Mouse (Mus musculus) forebrain, postnatal 0 days (tissue): Measurements from ENCODE around the gene Dusp7. TPM values are rescaled to one million over a fixed set of nuclear protein-coding genes. Genes with fewer than 3 reads are reported as not detected.
A peak's percentile ranks its signal among the peaks of the same experiment; 100 is the strongest.

Experiments used
- ATAC-seq: fragments of 200-750 bp; cut with Nextera tagmentation; 2 replicates; pipeline ENCODE4 v1.8.0; 2017; ENCODE audit warnings: mild to moderate bottlenecking, moderate library complexity
- DNase-seq: peaks from one replicate; pipeline ENCODE4 v3.0.0-alpha.2; 2015
- H3K27ac ChIP-seq: fragments of 300-500 bp; sonication (generic); 2 replicates; pipeline ENCODE4 v1.5.1; 2014; ENCODE audit warnings: low read depth, mild to moderate bottlenecking, antibody characterized with exemption, low read length, moderate library complexity, mixed read lengths
- H3K27me3 ChIP-seq: fragments of 300-500 bp; sonication (generic); 2 replicates; pipeline ENCODE4 v1.6.1; 2014; ENCODE audit warnings: mild to moderate bottlenecking, low read length, mixed read lengths; ENCODE audit not compliant: insufficient read depth
- H3K36me3 ChIP-seq: fragments of 300-500 bp; sonication (generic); 2 replicates; pipeline ENCODE4 v1.6.1; 2014; ENCODE audit warnings: mild to moderate bottlenecking, moderate library complexity; ENCODE audit not compliant: insufficient read depth
- H3K4me1 ChIP-seq: fragments of 300-500 bp; sonication (generic); 2 replicates; pipeline ENCODE4 v1.6.1; 2014; ENCODE audit warnings: antibody characterized with exemption; ENCODE audit not compliant: insufficient read depth
- H3K4me2 ChIP-seq: fragments of 300-500 bp; sonication (generic); 2 replicates; pipeline ENCODE4 v1.6.1; 2014; ENCODE audit warnings: low read depth, mild to moderate bottlenecking, moderate library complexity
- H3K4me3 ChIP-seq: fragments of 300-500 bp; sonication (generic); 2 replicates; pipeline ENCODE4 v1.5.1; 2014; ENCODE audit warnings: low read depth, low read length, mixed read lengths
- H3K9ac ChIP-seq: fragments of 300-500 bp; sonication (generic); 2 replicates; pipeline ENCODE4 v1.6.1; 2014; ENCODE audit warnings: mild to moderate bottlenecking
- H3K9me3 ChIP-seq: fragments of 300-500 bp; sonication (generic); 2 replicates; pipeline ENCODE4 v1.6.1; 2016; ENCODE audit warnings: low read length
- CTCF ChIP-seq: sonication (generic); IDR thresholded peaks from 2 replicates; pipeline ENCODE4 v1.5.1; 2016; ENCODE audit warnings: antibody characterized with exemption, control low read depth, low read depth
- WGBS: fragments of 180-500 bp; shearing (Covaris S2); extraction: QIAGEN DNeasy Blood & Tissue Kit; methylation state at CpG from one replicate; pipeline ENCODE4 v1.1.7; 2014; 5-methylcytosine and 5-hydroxymethylcytosine counted together
- polyA plus RNA-seq: library from polyadenylated mRNA; unstranded; fragments of >200 nt; fragmentation: Nextera tagmentation; extraction: Ambion mirVana; gene quantifications from 2 replicates; pipeline ENCODE4 v1.2.1, GENCODE M21; 2015
- total RNA-seq: library from RNA; depleted of rRNA; stranded (reverse); fragments of >200 nt; gene quantifications from 2 replicates; pipeline ENCODE4 v1.2.3, GENCODE M21; 2014

Gene Dusp7
- total and polyA plus RNA-seq, 2 experiments from 2014 or later, result 16.7 to 43.5 TPM

DNA sequence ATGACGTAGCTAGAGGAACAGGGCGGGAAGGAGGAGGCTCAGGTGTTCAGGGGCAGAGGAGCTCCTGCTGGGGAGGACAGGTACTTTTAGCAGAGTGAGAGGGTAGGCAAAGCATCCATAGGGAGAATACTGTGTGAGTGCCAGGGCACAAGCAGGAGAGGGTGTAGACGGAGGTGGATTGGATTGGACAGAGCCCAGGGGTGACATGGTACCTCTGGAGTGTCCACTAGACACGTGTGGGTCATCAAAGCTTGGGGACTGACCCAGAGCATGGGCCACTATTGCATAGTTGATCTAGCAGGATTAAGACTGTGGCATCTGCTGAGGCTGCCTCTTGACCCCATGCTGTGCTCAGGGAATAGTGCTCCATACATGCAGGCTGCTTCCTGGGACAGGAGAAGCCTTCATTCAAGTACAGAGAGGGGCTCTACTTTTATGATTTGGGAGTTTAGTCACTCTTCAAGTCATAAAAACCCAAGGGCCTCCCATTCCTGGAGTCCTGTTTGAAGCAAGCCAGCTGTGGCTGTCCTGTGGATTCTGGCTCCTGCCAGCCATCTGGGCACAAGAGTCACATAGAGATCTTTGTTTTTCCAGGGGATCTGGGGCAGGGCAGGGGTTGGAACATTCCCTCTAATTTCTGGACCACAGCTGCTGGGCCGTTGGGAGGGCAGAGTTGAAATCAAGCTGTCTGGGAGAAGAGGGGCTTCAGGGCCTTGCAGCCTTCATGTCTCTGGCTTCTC lies 39.5 kb upstream of the Dusp7 start:
- no peak for DNase-seq
- no peak for ATAC-seq
- Histone ChIP-seq H3K4me3 (no peak overlapping the region), H3K36me3 (no peaks in the 10 kb centered on the region), H3K9me3 (no peaks in the 10 kb centered on the region), H3K4me1 (peaks cover 12% of the 10 kb centered on the region; the same call in 1 of the 2 replicates), H3K4me2 (no peak overlapping the region), H3K27me3 (no peaks in the 10 kb centered on the region), H3K9ac (no peak overlapping the region), H3K27ac (no peak overlapping the region; the same call in 1 of the 2 replicates)
- TF ChIP-seq CTCF, result no peak
- WGBS, result 74% methylated on average over 5 of the region's 5 CpGs

DNA sequence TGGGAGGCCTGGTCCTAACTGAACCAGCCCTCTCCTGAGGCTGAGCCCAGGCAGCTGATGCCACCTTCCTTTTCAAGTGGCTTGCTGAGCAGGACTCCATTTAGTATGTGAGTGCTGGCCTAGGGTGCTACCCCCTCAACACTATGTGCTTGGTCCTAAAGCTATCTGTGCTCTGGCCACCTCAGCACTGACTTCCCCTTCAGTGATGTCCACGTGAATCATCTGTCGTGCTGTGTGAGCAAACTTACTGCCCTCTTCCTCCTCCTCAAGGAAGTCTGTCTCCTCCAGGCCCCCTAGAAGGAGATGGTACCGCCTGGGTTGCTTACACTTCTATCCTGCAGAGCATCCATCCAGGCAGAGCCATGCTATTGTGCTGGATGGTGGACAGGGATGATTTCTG lies 35.7 kb upstream of the Dusp7 start:
- Histone ChIP-seq H3K4me2 (no peak overlapping the region), H3K9ac (no peak overlapping the region), H3K4me3 (no peak overlapping the region), H3K9me3 (no peaks in the 10 kb centered on the region), H3K27me3 (no peaks in the 10 kb centered on the region), H3K36me3 (no peaks in the 10 kb centered on the region), H3K27ac (no peak overlapping the region), H3K4me1 (peaks cover 11% of the 10 kb centered on the region)
- WGBS, result 84% methylated on average over 3 of the region's 3 CpGs
- no peak for TF ChIP-seq CTCF
- ATAC-seq (no peak), DNase-seq (no peak)

- Histone ChIP-seq H3K4me1 (peaks cover 18% of the 10 kb centered on the region; the same call in 1 of the 2 replicates), H3K27ac (peak overlapping the region; percentile 77), H3K9ac (no peak overlapping the region), H3K27me3 (no peaks in the 10 kb centered on the region), H3K4me3 (no peak overlapping the region), H3K9me3 (no peaks in the 10 kb centered on the region), H3K36me3 (no peaks in the 10 kb centered on the region), H3K4me2 (no peak overlapping the region)
- ATAC-seq, result peak; percentile 76
- peak; percentile 60 for DNase-seq
- 60% methylated on average over 9 of the region's 9 CpGs for WGBS
- no peak for TF ChIP-seq CTCF
These were observed 30.8 kb upstream of the Dusp7 start for GRCm38 (mm10) chr9:106337620-106338019.

GRCm38 (mm10) chr9:106338462-106339172 lies 29.8 kb upstream of the Dusp7 start:
- peak overlapping the region; percentile 77 for H3K27ac ChIP-seq
- H3K9me3 ChIP-seq, result no peaks in the 10 kb centered on the region
- no peaks in the 10 kb centered on the region for H3K36me3 ChIP-seq
- TF ChIP-seq CTCF, result no peak
- no peak overlapping the region for H3K9ac ChIP-seq
- H3K4me1 ChIP-seq, result peaks cover 18% of the 10 kb centered on the region; the same call in 1 of the 2 replicates
- 11% methylated on average over 10 of the region's 10 CpGs for WGBS
- H3K4me2 ChIP-seq, result no peak overlapping the region
- ATAC-seq, result peak; percentile 17
- no peaks in the 10 kb centered on the region for H3K27me3 ChIP-seq
- peak; percentile 38 for DNase-seq
- H3K4me3 ChIP-seq, result no peak overlapping the region

DNA sequence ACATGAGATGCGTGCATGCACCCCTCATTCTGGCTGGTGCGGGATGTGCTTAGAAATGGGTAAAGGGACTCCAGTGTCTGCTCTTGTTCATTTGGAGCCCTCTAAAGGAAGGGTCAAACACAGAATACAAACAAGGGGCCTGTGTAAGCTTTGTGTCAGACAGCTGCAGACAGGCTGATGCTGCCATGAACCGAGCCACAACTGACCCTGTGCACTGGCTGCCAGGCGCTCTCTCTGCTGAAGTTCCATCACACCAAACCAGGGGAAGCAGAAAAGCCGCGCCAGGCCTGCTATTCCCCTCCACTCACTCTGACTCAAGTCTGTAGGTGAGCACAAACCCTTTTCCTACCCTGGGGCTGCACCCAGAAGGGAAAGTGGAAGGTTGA lies 29.3 kb upstream of the Dusp7 start:
- Histone ChIP-seq H3K27ac (peak overlapping the region; percentile 77; the same call in 1 of the 2 replicates), H3K4me1 (peaks cover 18% of the 10 kb centered on the region; the same call in 1 of the 2 replicates), H3K4me3 (no peak overlapping the region), H3K4me2 (no peak overlapping the region), H3K9me3 (no peaks in the 10 kb centered on the region), H3K9ac (no peak overlapping the region), H3K27me3 (no peaks in the 10 kb centered on the region), H3K36me3 (no peaks in the 10 kb centered on the region)
- ATAC-seq (peak; percentile 7; the same call in 1 of the 2 replicates), DNase-seq (no peak)
- no peak for TF ChIP-seq CTCF
- WGBS, result 45% methylated on average over 6 of the region's 6 CpGs

DNA sequence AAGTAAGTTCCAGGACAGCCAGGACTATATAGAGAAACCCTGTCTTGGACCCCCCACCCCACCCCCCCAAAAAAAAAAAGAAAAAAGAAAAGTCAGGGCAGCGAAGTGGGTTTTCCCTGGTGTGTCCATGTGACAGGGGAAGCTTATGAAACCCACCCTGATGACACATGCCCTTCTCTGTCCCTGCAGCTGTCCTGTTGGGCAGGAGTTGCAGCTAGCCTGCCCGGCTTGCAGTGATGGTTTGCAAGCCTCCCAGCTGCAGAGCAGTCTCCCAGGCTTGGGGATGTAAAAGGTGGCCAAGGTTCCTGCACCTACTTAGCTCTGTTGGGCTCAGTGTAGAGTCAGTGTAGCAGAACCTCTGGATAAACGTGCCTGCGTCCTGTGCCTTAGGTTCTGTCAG lies 28.7 kb upstream of the Dusp7 start:
- ATAC-seq, result no peak
- no peak for TF ChIP-seq CTCF
- 93% methylated on average over 4 of the region's 4 CpGs for WGBS
- no peak for DNase-seq
- Histone ChIP-seq H3K27ac (no peak overlapping the region), H3K9ac (no peak overlapping the region), H3K36me3 (no peaks in the 10 kb centered on the region), H3K4me2 (no peak overlapping the region), H3K27me3 (no peaks in the 10 kb centered on the region), H3K4me3 (no peak overlapping the region), H3K9me3 (no peaks in the 10 kb centered on the region), H3K4me1 (peaks cover 18% of the 10 kb centered on the region; the same call in 1 of the 2 replicates)
